Mouse (Mus musculus): ENCODE results near the gene Mb.

GRCm38 (mm10) chr15:77053021-77053420, 2.6 kb upstream of the Mb start:
- TF ChIP-seq CTCF (IDR thresholded peaks at IDR 0.05; ENCODE audit: extremely low read depth, insufficient read depth, insufficient read length, insufficient replicate concordance): no peak
- no peak for TF ChIP-seq POLR2A (IDR thresholded peaks at IDR 0.05; ENCODE audit: low read depth, low read length)

Measured in spleen, adult 2 months (tissue).